Mouse (Mus musculus) kidney, embryonic 16.5 days (tissue): ENCODE measurements at regions not wholly inside any gene's neighbourhood (a gene's known extent, or its start where the extent isn't known, plus 50 kb on each side); places are given as distances from the start of the nearest gene placed in this dataset.
A peak's percentile ranks its signal among the peaks of the same experiment; 100 is the strongest.

ENCODE experiments used
- ATAC-seq: fragments of 200-750 bp; cut with Nextera tagmentation; 2 replicates; pipeline ENCODE4 v1.8.0; 2017; ENCODE audit warnings: moderate TSS enrichment; ENCODE audit not compliant: low FRiP score, low TSS enrichment
- H3K27ac ChIP-seq: fragments of 300-500 bp; sonication (generic); 2 replicates; pipeline ENCODE4 v1.5.1; 2014; ENCODE audit warnings: low read length
- H3K27me3 ChIP-seq: fragments of 300-500 bp; sonication (generic); 2 replicates; pipeline ENCODE4 v1.6.1; 2014; ENCODE audit warnings: low read length, control low read depth, mixed read lengths; ENCODE audit not compliant: insufficient read depth
- H3K36me3 ChIP-seq: fragments of 300-500 bp; sonication (generic); 2 replicates; pipeline ENCODE4 v1.6.1; 2014; ENCODE audit warnings: low read length, control low read depth, mixed read lengths; ENCODE audit not compliant: insufficient read depth
- H3K4me1 ChIP-seq: fragments of 300-500 bp; sonication (generic); 2 replicates; pipeline ENCODE4 v1.6.1; 2014; ENCODE audit warnings: low read length, control low read depth, mixed read lengths; ENCODE audit not compliant: insufficient read depth
- H3K4me2 ChIP-seq: fragments of 300-500 bp; sonication (generic); replicated peaks from 2 replicates; pipeline ENCODE4 v1.6.1; 2014; ENCODE audit warnings: low read depth, low read length
- H3K4me3 ChIP-seq: fragments of 300-500 bp; sonication (generic); 2 replicates; pipeline ENCODE4 v1.5.1; 2014; ENCODE audit warnings: mild to moderate bottlenecking, low read length
- H3K9ac ChIP-seq: fragments of 300-500 bp; sonication (generic); replicated peaks from 2 replicates; pipeline ENCODE4 v1.6.1; 2014; ENCODE audit warnings: low read length
- H3K9me3 ChIP-seq: fragments of 300-500 bp; sonication (generic); 2 replicates; pipeline ENCODE4 v1.6.1; 2016; ENCODE audit warnings: low read length, control low read depth
- WGBS: fragments of 180-500 bp; shearing (Covaris S2); extraction: QIAGEN DNeasy Blood & Tissue Kit; methylation state at CpG from one replicate; pipeline ENCODE4 v1.1.7; 2014; 5-methylcytosine and 5-hydroxymethylcytosine counted together

DNA sequence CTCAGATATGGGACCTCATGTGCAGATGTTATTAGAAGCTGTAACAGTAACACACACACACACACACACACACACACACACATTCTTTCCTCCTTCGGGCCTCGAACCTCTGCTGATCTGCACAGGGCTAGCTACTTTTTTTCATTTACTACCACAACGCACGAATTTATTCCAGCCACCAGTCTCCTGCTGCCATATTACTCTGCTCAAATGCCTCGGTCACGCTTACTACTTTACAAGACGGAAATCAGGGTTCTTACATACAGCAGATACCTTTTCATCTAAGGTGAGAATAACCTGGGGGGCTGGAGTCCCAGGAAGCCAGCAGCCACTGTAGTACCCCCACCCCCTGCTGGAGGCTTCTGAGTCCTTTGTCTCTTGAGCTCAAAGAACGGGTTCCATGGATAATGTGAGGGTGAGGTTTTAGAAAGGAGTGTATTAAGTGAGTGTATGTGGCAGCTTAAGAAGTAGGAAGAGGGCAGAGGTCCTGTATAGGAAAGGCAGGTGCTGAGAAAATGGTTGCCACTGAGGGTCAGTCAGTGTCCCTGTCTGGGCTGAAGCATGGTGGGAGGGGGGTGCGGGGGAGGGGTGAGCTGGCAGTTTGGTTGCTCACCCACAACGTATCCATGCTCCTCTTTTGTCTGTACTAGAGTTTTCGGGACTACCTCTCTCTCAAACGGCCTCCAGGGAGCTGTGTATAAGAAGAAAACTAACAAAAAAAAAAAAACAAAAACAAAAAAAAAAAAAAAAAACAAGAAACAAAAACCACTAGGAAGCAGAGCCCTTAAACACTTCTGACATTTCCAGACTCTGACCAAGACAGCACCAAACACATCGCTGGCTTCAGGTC, 56.3 kb upstream of the Cpm start:
- no peaks in the 10 kb centered on the region for H3K9me3 ChIP-seq
- no peak overlapping the region for H3K4me2 ChIP-seq
- H3K4me1 ChIP-seq: peaks cover 9% of the 10 kb centered on the region; the same call in 1 of the 2 replicates
- H3K4me3 ChIP-seq: no peak overlapping the region
- no peak overlapping the region for H3K27ac ChIP-seq
- 55% methylated on average over 13 of the region's 13 CpGs for WGBS
- no peaks in the 10 kb centered on the region for H3K36me3 ChIP-seq
- 0 out of 2 replicates have a peak, but pooled peaks cover 3% of the 10 kb centered on the region for H3K27me3 ChIP-seq
- H3K9ac ChIP-seq: no peak overlapping the region
- ATAC-seq: 0 out of 2 replicates have a peak, but pooled peaks have one; percentile 28

DNA sequence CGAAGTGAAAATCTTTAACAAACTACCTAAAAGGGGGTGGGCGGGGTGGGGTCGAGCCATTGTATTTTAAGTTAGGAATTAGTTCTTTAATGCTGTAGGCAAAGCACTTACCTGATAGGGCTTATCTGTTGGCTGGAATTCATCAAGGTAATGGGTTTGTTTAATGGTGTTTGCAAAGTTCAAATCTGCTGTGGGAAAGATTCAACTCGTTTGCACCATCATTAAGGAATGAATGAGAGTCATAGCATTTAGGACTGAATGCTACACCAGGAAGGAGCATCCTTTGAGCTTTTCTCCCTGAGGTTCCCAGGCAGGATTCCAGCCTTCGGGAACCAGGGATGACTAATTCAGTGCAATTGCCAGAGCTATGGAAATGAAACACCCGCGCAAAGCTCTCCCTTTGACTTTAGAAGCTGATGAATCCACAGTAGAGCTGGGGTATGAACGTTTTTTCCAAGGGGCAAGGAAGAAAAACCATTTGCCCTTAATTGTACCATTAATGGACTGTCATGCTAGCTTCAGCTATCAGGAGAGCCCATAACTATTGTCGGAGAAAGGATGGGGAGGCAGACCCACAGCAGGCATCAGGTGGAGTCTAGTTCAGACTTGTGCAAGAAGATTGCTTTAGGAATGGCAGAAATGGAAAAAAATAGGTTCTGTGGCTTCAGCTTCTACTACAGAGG, 57.3 kb upstream of the Cpm start:
- Histone ChIP-seq H3K27ac (no peak overlapping the region), H3K4me3 (peak overlapping the region; percentile 46), H3K4me1 (peaks cover 9% of the 10 kb centered on the region; the same call in 1 of the 2 replicates), H3K27me3 (0 out of 2 replicates have a peak, but pooled peaks cover 3% of the 10 kb centered on the region), H3K9me3 (no peaks in the 10 kb centered on the region), H3K9ac (peak overlapping the region; percentile 53; the same call in 1 of the 2 replicates), H3K4me2 (peak overlapping the region; percentile 79), H3K36me3 (no peaks in the 10 kb centered on the region)
- WGBS: 15% methylated on average over 9 of the region's 9 CpGs
- ATAC-seq: no peak

DNA sequence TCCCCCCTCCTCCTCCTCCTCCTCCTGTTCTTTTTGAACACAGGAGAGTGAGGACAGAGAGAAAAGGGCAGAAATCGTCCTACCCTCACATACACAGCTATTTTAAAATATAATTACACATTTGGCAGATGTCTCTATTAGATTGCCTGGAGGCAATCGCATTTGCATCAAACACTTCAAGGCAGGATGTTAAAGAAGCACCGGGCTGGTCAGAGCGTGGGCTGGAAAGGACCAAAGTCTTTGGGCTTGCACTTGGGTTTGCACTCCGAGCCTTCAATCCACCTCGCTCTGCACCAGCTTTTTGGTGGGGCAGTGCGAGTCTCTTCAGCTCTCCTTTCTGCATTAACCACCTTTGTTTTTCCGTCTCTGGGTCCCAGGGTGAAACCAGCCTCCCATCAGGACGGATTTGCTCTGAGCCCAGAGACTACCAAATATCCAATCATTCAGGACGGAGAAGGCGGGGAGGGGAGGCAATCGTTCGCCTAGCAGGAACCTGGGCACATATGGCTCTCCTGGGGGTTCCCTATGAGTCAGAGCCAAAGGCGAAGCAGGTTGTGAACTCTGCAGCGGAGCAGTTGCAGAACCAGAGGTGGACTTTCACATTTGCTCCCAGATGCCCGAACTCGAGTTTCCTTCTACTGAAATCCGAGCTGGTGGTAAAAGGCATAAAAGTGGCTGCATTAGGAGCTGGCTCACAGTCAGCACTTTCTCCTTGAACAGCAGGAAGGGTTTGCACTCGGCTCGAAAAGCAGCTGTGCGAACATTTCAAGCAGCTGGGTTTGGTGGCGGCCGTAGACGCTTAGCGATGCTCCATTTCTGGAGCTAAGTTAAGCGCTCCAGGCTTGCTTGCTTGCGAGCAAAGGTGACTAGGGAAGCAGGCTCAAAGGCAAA, 58.1 kb upstream of the Cpm start:
- ATAC-seq: peak; percentile 49; the same call in 1 of the 2 replicates
- Histone ChIP-seq H3K9ac (peak overlapping the region; percentile 53), H3K4me3 (peak overlapping the region; percentile 46), H3K36me3 (no peaks in the 10 kb centered on the region), H3K4me1 (peaks cover 9% of the 10 kb centered on the region; the same call in 1 of the 2 replicates), H3K4me2 (peak overlapping the region; percentile 79), H3K27me3 (0 out of 2 replicates have a peak, but pooled peaks cover 3% of the 10 kb centered on the region), H3K9me3 (peaks cover 2% of the 10 kb centered on the region; the same call in 1 of the 2 replicates), H3K27ac (no peak overlapping the region)
- WGBS: under 1% methylated on average over 27 of the region's 27 CpGs

DNA sequence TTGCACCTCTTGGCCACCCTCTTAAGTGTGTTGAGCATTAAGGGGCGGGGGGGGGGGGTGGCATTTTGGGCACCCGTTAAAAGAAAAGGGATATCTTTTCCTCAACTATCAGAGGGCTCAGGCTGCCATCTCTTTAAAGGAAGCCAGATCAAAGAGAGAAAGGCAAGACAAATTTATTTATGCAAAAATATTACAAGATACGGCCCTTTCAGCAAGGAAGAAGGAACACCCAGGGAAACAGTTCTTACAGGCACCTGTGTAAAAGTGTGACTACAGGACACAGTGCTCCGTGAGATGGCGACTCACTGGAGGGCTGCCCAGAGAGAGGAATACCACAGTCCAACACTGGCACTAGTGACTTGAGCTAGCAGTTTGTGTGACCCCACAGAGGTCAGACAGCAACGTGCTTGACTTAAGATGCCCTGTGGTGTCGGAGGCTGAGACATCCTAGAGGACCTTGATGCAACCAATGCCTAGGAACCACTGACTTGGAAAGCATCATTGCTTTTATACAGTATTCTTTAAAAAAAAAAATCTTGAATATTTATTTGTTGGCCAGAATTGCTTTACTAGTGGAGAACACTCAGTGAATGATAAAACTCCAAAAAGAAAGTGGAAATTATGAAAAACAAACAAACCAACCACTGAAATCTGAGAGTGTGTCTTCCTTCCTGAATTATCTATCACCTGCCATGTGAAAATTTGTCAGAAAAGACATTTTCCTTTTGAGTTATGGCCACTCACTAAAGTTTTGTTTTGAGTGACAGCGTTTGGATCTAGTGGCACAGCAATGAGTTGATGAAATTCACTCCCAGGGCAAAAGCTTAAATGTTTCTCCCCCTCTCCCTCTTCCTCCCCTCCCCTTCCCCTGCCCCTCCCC, 59.0 kb upstream of the Cpm start:
- 48% methylated on average over 8 of the region's 8 CpGs for WGBS
- Histone ChIP-seq H3K9ac (no peak overlapping the region), H3K27ac (no peak overlapping the region), H3K4me2 (peak overlapping the region; percentile 79; the same call in 1 of the 2 replicates), H3K36me3 (no peaks in the 10 kb centered on the region), H3K4me1 (peaks cover 9% of the 10 kb centered on the region; the same call in 1 of the 2 replicates), H3K4me3 (no peak overlapping the region; the same call in 1 of the 2 replicates), H3K27me3 (0 out of 2 replicates have a peak, but pooled peaks cover 3% of the 10 kb centered on the region), H3K9me3 (peaks cover 3% of the 10 kb centered on the region; the same call in 1 of the 2 replicates)
- ATAC-seq: no peak

DNA sequence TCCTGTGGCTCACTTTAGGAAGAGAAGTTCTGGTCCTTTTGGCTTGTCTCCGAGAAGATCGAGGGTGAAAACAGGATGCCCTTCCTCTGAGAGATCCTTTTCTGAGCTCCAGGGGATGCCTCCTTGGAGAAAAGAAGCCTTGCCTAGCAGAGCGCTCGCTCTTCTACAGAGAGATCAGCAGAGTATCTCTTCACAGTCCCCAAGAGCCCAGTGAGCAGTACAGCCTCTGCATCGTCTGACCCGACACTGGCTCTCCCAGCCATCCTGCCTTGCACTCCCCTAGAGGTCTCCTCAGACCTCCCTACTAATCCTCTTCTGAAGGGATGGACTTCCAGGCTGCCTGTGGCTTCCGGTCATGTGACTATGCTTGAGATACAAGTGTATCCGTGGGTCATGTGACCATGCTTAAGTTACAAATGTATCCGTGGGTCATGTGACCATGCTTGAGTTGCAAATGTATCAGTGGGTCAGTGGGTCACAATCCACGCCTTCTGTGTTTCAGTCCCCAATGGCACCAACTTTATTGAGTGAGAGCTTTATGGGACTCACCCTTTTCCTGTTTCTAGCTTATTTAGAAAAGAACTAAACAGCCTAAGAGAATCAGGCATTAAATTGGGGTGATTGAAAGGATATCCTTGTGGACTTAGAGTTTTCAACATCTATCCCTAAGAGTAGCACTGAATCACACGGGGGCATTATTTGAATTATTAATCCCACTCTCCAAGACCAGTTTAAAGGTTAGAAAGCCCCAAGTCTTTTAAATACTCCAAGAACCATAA, 59.8 kb upstream of the Cpm start:
- ATAC-seq: no peak
- H3K9ac ChIP-seq: no peak overlapping the region
- H3K4me2 ChIP-seq: no peak overlapping the region
- H3K27ac ChIP-seq: no peak overlapping the region
- no peaks in the 10 kb centered on the region for H3K36me3 ChIP-seq
- peaks cover 9% of the 10 kb centered on the region; the same call in 1 of the 2 replicates for H3K4me1 ChIP-seq
- H3K9me3 ChIP-seq: peaks cover 3% of the 10 kb centered on the region; the same call in 1 of the 2 replicates
- 76% methylated on average over 11 of the region's 11 CpGs for WGBS
- H3K4me3 ChIP-seq: no peak overlapping the region
- 0 out of 2 replicates have a peak, but pooled peaks cover 3% of the 10 kb centered on the region for H3K27me3 ChIP-seq

DNA sequence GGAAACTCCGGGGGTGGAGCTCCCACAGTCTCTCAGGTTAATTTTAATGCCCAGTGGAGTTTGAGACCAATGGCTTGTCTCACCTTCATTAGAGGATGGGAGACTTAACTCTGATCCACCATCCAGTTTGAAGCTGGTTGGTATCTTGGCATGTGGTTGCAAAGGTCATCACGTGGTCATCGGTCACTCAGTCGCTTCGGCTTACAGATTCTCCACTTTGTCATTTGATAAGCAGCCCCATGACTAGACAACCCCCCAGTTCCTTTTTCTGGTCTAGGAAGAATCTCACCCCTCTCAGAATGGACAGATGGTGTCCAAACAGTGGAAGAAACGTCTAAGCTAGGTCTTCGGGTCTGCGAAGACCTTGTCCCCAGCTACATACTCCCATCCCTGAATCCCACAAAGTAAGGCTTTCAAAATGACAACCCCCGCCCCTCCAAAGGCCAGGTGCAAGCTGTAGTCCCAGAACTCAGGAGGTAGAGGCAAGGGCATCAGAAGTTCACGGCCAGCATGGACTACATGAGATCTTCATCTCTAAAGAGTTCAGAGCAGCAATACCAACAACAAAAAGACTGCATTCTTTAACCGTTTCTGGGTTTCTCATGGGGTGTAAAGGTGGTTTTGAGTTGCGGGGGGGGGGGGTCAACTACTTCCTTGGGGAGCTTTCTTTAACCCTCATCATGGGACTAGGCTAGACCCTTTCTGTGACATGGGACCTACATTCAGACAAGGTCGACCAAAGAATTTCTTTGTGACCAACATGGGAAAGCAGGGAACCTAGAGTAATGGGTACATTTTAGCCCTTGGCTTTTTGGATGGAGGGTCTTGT, 60.6 kb upstream of the Cpm start:
- Histone ChIP-seq H3K4me2 (no peak overlapping the region), H3K36me3 (no peaks in the 10 kb centered on the region), H3K4me3 (no peak overlapping the region), H3K27me3 (0 out of 2 replicates have a peak, but pooled peaks cover 3% of the 10 kb centered on the region), H3K9ac (no peak overlapping the region), H3K9me3 (peaks cover 3% of the 10 kb centered on the region; the same call in 1 of the 2 replicates), H3K27ac (no peak overlapping the region), H3K4me1 (peaks cover 9% of the 10 kb centered on the region; the same call in 1 of the 2 replicates)
- no peak for ATAC-seq
- WGBS: 92% methylated on average over 13 of the region's 13 CpGs

DNA sequence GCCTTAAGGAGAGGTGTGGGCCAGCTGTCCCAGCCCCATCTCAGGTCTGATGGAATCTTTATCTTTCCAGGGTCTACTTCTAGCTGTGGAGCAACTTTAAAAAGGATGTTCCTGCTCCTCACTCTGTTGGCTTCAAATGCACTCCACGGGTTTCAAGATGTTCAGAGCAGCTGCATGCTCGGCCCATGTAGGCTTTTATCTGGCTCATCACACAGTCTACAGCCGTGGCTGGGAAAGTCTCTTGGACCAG, 61.2 kb upstream of the Cpm start:
- H3K9ac ChIP-seq: no peak overlapping the region
- H3K9me3 ChIP-seq: peaks cover 3% of the 10 kb centered on the region; the same call in 1 of the 2 replicates
- no peak overlapping the region for H3K4me2 ChIP-seq
- WGBS: 94% methylated on average over 3 of the region's 3 CpGs
- no peak overlapping the region for H3K27ac ChIP-seq
- no peak overlapping the region for H3K4me3 ChIP-seq
- no peak for ATAC-seq
- H3K4me1 ChIP-seq: peaks cover 11% of the 10 kb centered on the region
- H3K27me3 ChIP-seq: 0 out of 2 replicates have a peak, but pooled peaks cover 3% of the 10 kb centered on the region
- no peaks in the 10 kb centered on the region for H3K36me3 ChIP-seq
